Mouse (Mus musculus) liver, embryonic 11.5 days (tissue): ENCODE results near the gene Jak2. TPM values are rescaled to one million over a fixed set of nuclear protein-coding genes. Genes with fewer than 3 reads are reported as not detected.
A peak's percentile ranks its signal among the peaks of the same experiment; 100 is the strongest.

Source experiments
- ATAC-seq: fragments of 200-750 bp; cut with Nextera tagmentation; replicated peaks from 2 replicates; pipeline ENCODE4 v1.8.0; 2017; ENCODE audit warnings: moderate number of reproducible peaks, mild to moderate bottlenecking, moderate TSS enrichment, moderate library complexity; ENCODE audit not compliant: low FRiP score
- DNase-seq: peaks from one replicate; pipeline ENCODE4 v3.0.0-alpha.2; 2017; ENCODE audit warnings: low spot score
- H3K27ac ChIP-seq: fragments of 300-500 bp; sonication (generic); 2 replicates; pipeline ENCODE4 v1.5.1; 2014; ENCODE audit warnings: mild to moderate bottlenecking, low read depth, low read length, control low read depth
- H3K27me3 ChIP-seq: fragments of 300-500 bp; sonication (generic); replicated peaks from 2 replicates; pipeline ENCODE4 v1.6.1; 2014; ENCODE audit warnings: low read length, mixed read lengths; ENCODE audit not compliant: control insufficient read depth, insufficient read depth
- H3K36me3 ChIP-seq: fragments of 300-500 bp; sonication (generic); 2 replicates; pipeline ENCODE4 v1.6.1; 2014; ENCODE audit warnings: mild to moderate bottlenecking, low read length, moderate library complexity, mixed read lengths; ENCODE audit not compliant: control insufficient read depth, insufficient read depth
- H3K4me1 ChIP-seq: fragments of 300-500 bp; sonication (generic); replicated peaks from 2 replicates; pipeline ENCODE4 v1.6.1; 2014; ENCODE audit warnings: low read length, mixed read lengths; ENCODE audit not compliant: control insufficient read depth, insufficient read depth
- H3K4me2 ChIP-seq: fragments of 300-500 bp; sonication (generic); 2 replicates; pipeline ENCODE4 v1.6.1; 2014; ENCODE audit warnings: mild to moderate bottlenecking, control low read depth, moderate library complexity
- H3K4me3 ChIP-seq: fragments of 300-500 bp; sonication (generic); 2 replicates; pipeline ENCODE4 v1.5.1; 2014; ENCODE audit warnings: low read depth, low read length, control low read depth
- H3K9ac ChIP-seq: fragments of 300-500 bp; sonication (generic); 2 replicates; pipeline ENCODE4 v1.6.1; 2014; ENCODE audit warnings: low read depth, low read length, control low read depth
- H3K9me3 ChIP-seq: fragments of 300-500 bp; sonication (generic); 2 replicates; pipeline ENCODE4 v1.6.1; 2016; ENCODE audit warnings: low read length, inconsistent platforms, mixed read lengths; ENCODE audit not compliant: control insufficient read depth
- WGBS: fragments of 180-500 bp; shearing (Covaris S2); extraction: QIAGEN DNeasy Blood & Tissue Kit; methylation state at CpG from one replicate; pipeline ENCODE4 v1.1.7; 2014; 5-methylcytosine and 5-hydroxymethylcytosine counted together
- polyA plus RNA-seq: library from polyadenylated mRNA; unstranded; fragments of >200 nt; fragmentation: Nextera tagmentation; extraction: Ambion mirVana; gene quantifications from 2 replicates; pipeline ENCODE4 v1.2.1, GENCODE M21; 2014

Jak2 gene
- polyA plus RNA-seq, 1 experiment from 2014 or later: 18.1 TPM

DNA sequence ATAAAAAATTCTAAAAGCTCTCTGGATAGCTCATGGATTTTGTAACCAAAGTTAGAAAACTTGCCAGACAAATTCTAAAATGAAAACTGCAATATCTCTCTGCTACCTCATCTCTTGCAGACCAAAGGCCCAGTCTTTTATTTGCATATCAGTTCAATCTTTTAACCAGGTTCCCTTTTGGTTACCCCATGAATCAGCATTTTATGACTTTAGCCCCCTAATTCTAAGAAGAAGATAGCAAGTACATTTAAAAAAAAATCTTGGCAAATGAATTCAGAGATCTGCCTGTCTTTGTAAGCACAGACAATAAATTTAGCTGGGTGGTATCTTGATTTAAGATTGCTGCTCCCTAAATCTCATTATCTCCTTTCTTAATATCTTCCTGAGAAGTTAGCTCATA, 26.7 kb upstream of the Jak2 start:
- H3K4me3 ChIP-seq: no peak overlapping the region
- H3K9ac ChIP-seq: no peak overlapping the region
- H3K27me3 ChIP-seq: no peaks in the 10 kb centered on the region
- DNase-seq (no peak), ATAC-seq (no peak)
- H3K27ac ChIP-seq: no peak overlapping the region
- H3K4me1 ChIP-seq: peaks cover 7% of the 10 kb centered on the region; the same call in 1 of the 2 replicates
- no peak overlapping the region for H3K4me2 ChIP-seq
- H3K36me3 ChIP-seq: no peaks in the 10 kb centered on the region
- H3K9me3 ChIP-seq: no peaks in the 10 kb centered on the region

- Histone ChIP-seq H3K4me2 (no peak overlapping the region), H3K9me3 (no peaks in the 10 kb centered on the region), H3K27ac (no peak overlapping the region), H3K27me3 (no peaks in the 10 kb centered on the region), H3K9ac (no peak overlapping the region), H3K36me3 (no peaks in the 10 kb centered on the region), H3K4me3 (no peak overlapping the region), H3K4me1 (peaks cover 9% of the 10 kb centered on the region; the same call in 1 of the 2 replicates)
- WGBS: 39% methylated on average over 1 of the region's 1 CpGs
- ATAC-seq (no peak), DNase-seq (no peak)
These were observed 24.6 kb upstream of the Jak2 start for GRCm38 (mm10) chr19:29226996-29227395.

GRCm38 (mm10) chr19:29227941-29228590, 23.6 kb upstream of the Jak2 start:
- no peak overlapping the region for H3K4me3 ChIP-seq
- peak overlapping the region; percentile 33; the same call in 1 of the 2 replicates for H3K4me2 ChIP-seq
- no peaks in the 10 kb centered on the region for H3K36me3 ChIP-seq
- DNase-seq: no peak
- H3K9me3 ChIP-seq: no peaks in the 10 kb centered on the region
- ATAC-seq: no peak
- no peak overlapping the region for H3K27ac ChIP-seq
- peaks cover 10% of the 10 kb centered on the region; the same call in 1 of the 2 replicates for H3K4me1 ChIP-seq
- 42% methylated on average over 9 of the region's 9 CpGs for WGBS
- H3K9ac ChIP-seq: no peak overlapping the region
- no peaks in the 10 kb centered on the region for H3K27me3 ChIP-seq

DNA sequence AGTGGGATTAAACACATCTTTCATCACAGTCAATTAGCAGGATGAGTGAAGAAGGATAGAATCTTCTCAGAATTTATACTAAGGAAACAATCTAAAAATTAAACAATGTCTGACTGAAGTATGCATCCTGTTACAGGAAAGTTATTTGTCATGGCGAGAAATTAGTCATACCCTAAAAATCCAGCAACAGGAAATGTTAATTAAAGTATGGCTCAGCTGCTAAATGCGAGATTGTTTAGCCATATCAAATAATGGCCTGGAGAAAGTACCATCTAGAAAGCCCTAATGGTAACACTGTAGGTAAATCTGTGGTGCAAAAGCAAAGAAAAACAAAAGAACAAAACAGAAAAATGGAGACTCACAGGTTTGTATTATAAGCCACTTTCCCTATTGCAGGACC, 22.6 kb upstream of the Jak2 start:
- no peaks in the 10 kb centered on the region for H3K27me3 ChIP-seq
- no peak for ATAC-seq
- DNase-seq: no peak
- H3K9me3 ChIP-seq: no peaks in the 10 kb centered on the region
- no peaks in the 10 kb centered on the region for H3K36me3 ChIP-seq
- H3K4me2 ChIP-seq: no peak overlapping the region
- H3K27ac ChIP-seq: no peak overlapping the region
- no peak overlapping the region for H3K4me3 ChIP-seq
- WGBS: 69% methylated on average over 2 of the region's 2 CpGs
- no peak overlapping the region for H3K9ac ChIP-seq
- peaks cover 12% of the 10 kb centered on the region; the same call in 1 of the 2 replicates for H3K4me1 ChIP-seq

- Histone ChIP-seq H3K9ac (no peak overlapping the region), H3K27ac (no peak overlapping the region)
- ATAC-seq: peak; percentile 61; the same call in 1 of the 2 replicates
These were observed 18.9 kb upstream of the Jak2 start for GRCm38 (mm10) chr19:29232738-29233137.

GRCm38 (mm10) chr19:29236658-29237385, 14.8 kb upstream of the Jak2 start:
- ATAC-seq: peak; percentile 78
- Histone ChIP-seq H3K4me1 (peaks cover 42% of the 10 kb centered on the region), H3K9ac (peak overlapping the region; percentile 48; the same call in 1 of the 2 replicates), H3K4me2 (peak overlapping the region; percentile 59), H3K4me3 (no peak overlapping the region; the same call in 1 of the 2 replicates), H3K9me3 (no peaks in the 10 kb centered on the region), H3K27ac (peak overlapping the region; percentile 49), H3K27me3 (no peaks in the 10 kb centered on the region), H3K36me3 (no peaks in the 10 kb centered on the region)
- DNase-seq: no peak
- 40% methylated on average over 9 of the region's 9 CpGs for WGBS

More at GRCm38 (mm10) chr19:29232738-29233137, 18.9 kb upstream of the Jak2 start:
- no peak for DNase-seq
- Histone ChIP-seq H3K4me3 (no peak overlapping the region), H3K4me2 (no peak overlapping the region), H3K9me3 (no peaks in the 10 kb centered on the region), H3K27me3 (no peaks in the 10 kb centered on the region), H3K36me3 (no peaks in the 10 kb centered on the region), H3K4me1 (peaks cover 25% of the 10 kb centered on the region)
- WGBS: 38% methylated on average over 6 of the region's 6 CpGs

DNA sequence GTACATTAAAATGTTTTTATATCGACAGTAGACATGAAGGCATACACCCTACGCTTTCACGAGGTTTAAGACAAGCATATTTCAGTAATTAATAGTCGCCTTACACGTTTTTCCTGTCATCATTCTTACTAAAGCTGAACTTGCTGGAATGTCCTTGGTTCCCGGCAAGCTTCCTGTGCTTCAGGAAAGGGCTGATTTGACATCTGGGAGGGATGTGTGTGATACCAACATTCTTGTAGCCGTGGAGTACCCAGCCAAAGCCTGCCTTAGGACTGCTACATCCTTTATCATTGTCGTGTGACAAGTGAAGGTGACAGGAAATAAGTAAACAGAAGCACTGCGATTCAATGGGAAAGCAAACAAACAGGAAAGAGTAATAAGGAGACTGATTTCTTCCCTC, 13.5 kb upstream of the Jak2 start:
- DNase-seq (no peak), ATAC-seq (no peak)
- Histone ChIP-seq H3K27me3 (no peaks in the 10 kb centered on the region), H3K27ac (peak overlapping the region; percentile 55; the same call in 1 of the 2 replicates), H3K9ac (0 out of 2 replicates have a peak overlapping the region, but pooled peaks have one; percentile 35), H3K36me3 (no peaks in the 10 kb centered on the region), H3K4me3 (no peak overlapping the region), H3K4me2 (peak overlapping the region; percentile 17; the same call in 1 of the 2 replicates), H3K4me1 (peaks cover 43% of the 10 kb centered on the region), H3K9me3 (no peaks in the 10 kb centered on the region)
- WGBS: 37% methylated on average over 9 of the region's 9 CpGs

- H3K4me3 ChIP-seq: no peak overlapping the region
- no peaks in the 10 kb centered on the region for H3K36me3 ChIP-seq
- H3K27ac ChIP-seq: 0 out of 2 replicates have a peak overlapping the region, but pooled peaks have one; percentile 19
- H3K4me2 ChIP-seq: no peak overlapping the region
- no peaks in the 10 kb centered on the region for H3K9me3 ChIP-seq
- H3K27me3 ChIP-seq: no peaks in the 10 kb centered on the region
- 75% methylated on average over 7 of the region's 7 CpGs for WGBS
- DNase-seq (no peak), ATAC-seq (no peak)
- H3K9ac ChIP-seq: no peak overlapping the region
- peaks cover 41% of the 10 kb centered on the region for H3K4me1 ChIP-seq
These were observed 12.0 kb upstream of the Jak2 start for GRCm38 (mm10) chr19:29239513-29240235.
